Mouse (Mus musculus): Measurements from ENCODE around the gene Mrgpra2a. TPM values are rescaled to one million over a fixed set of nuclear protein-coding genes. Genes with fewer than 3 reads are reported as not detected.

The Mrgpra2a gene
- polyA plus RNA-seq (2014; fragmentation: Illumina TruSeq; extraction: RNeasy Lipid Tissue Mini Kit (QIAGEN cat#74804); ENCODE audit: low replicate concordance) = not detected

GRCm38 (mm10) chr7:47452015-47452414, at the start of gene Mrgpra2a:
TSS of gene Mrgpra2a (minus strand) at chr7:47452139.

Other genes starting within 250 kb of the Mrgpra2a start
- not detected for gene Mrgpra6, start 247.2 kb downstream of the Mrgpra2a start, polyA plus RNA-seq (2014; fragmentation: Illumina TruSeq; extraction: RNeasy Lipid Tissue Mini Kit (QIAGEN cat#74804); ENCODE audit: low replicate concordance)
- gene Mrgpra9, start 199.3 kb downstream of the Mrgpra2a start, polyA plus RNA-seq (2014; fragmentation: Illumina TruSeq; extraction: RNeasy Lipid Tissue Mini Kit (QIAGEN cat#74804); ENCODE audit: low replicate concordance) = not detected
- not detected for gene Mrgpra1, start 97.9 kb downstream of the Mrgpra2a start, polyA plus RNA-seq (2014; fragmentation: Illumina TruSeq; extraction: RNeasy Lipid Tissue Mini Kit (QIAGEN cat#74804); ENCODE audit: low replicate concordance)
- not detected for gene Mrgpra2b, start 76.7 kb upstream of the Mrgpra2a start, polyA plus RNA-seq (2014; fragmentation: Illumina TruSeq; extraction: RNeasy Lipid Tissue Mini Kit (QIAGEN cat#74804); ENCODE audit: low replicate concordance)
- not detected for gene Mrgpra3, start 149.2 kb upstream of the Mrgpra2a start, polyA plus RNA-seq (2014; fragmentation: Illumina TruSeq; extraction: RNeasy Lipid Tissue Mini Kit (QIAGEN cat#74804); ENCODE audit: low replicate concordance)